Mouse (Mus musculus) leukemia stem cell, adult 10-12 weeks (primary cell): ENCODE measurements around the gene Nup43. TPM values are rescaled to one million over a fixed set of nuclear protein-coding genes. Genes with fewer than 3 reads are reported as not detected.

Source experiments
- polyA plus RNA-seq: library from polyadenylated mRNA; stranded (reverse); fragments of >175 nt; gene quantifications from 2 replicates; pipeline ENCODE4 v1.2.3, GENCODE M21; 2012; ENCODE audit warnings: low replicate concordance

Nup43 gene
- polyA plus RNA-seq = 0.38 and 1.9 TPM in 2 replicates

GRCm38 (mm10) chr10:7667342-7667802 lies at the start of gene Nup43:
TSS of gene Nup43 (plus strand) at chr10:7667503.

GRCm38 (mm10) chr10:7680731-7681301 lies 13.5 kb downstream of the Nup43 start, which contains the start of the genes Pcmt1 and Lats1:
TSS of gene Pcmt1 (minus strand) at chr10:7681136.
TSS of gene Lats1 (plus strand) at chr10:7681214.

GRCm38 (mm10) chr10:7725751-7726500 lies 58.6 kb downstream of the Nup43 start, which contains the start of gene Katna1:
TSS of gene Katna1 (plus strand) at chr10:7726000.

Other genes with a start within 250 kb of the Nup43 start
- gene Ulbp1, start 193.9 kb upstream of the Nup43 start, polyA plus RNA-seq = 0.10 and 0.48 TPM in 2 replicates
- 2.4 and 2.9 TPM in 2 replicates for gene Lrp11, start 77.7 kb upstream of the Nup43 start, polyA plus RNA-seq
- 35.9 and 38.3 TPM in 2 replicates for gene Pcmt1, start 13.6 kb downstream of the Nup43 start, polyA plus RNA-seq
- 5.7 and 7.6 TPM in 2 replicates for gene Lats1, start 13.7 kb downstream of the Nup43 start, polyA plus RNA-seq
- 0.32 and 0.92 TPM in 2 replicates for gene Katna1, start 58.5 kb downstream of the Nup43 start, polyA plus RNA-seq
- gene Ginm1, start 125.3 kb downstream of the Nup43 start, polyA plus RNA-seq = 14.8 and 26.1 TPM in 2 replicates
- 0.34 and 5.1 TPM in 2 replicates for gene Ppil4, start 125.4 kb downstream of the Nup43 start, polyA plus RNA-seq
- 4.9 and 5.5 TPM in 2 replicates for gene Zc3h12d, start 165.0 kb downstream of the Nup43 start, polyA plus RNA-seq